Mouse (Mus musculus) megakaryocyte-erythroid progenitor cell, adult 5-6 weeks (primary cell): Measurements from ENCODE around the gene Abhd4. TPM values are rescaled to one million over a fixed set of nuclear protein-coding genes. Genes with fewer than 3 reads are reported as not detected.
A peak's percentile ranks its signal among the peaks of the same experiment; 100 is the strongest.
"Not testable (repeated sequence)": the region's sequence is repeated elsewhere in the genome, so short reads cannot be mapped to it uniquely, and the experiment has no call there.

Source experiments
- ATAC-seq: replicated peaks from 2 replicates; pipeline ENCODE4 v1.8.0; 2016; ENCODE audit warnings: mild to moderate bottlenecking, inconsistent platforms; ENCODE audit not compliant: severe bottlenecking, poor library complexity, low FRiP score, low TSS enrichment
- total RNA-seq, 2 experiments: library from RNA; stranded (forward) in 1 of 2; stranded (reverse) in 1 of 2; fragments of 200-1000, 215-1000 nt in 1 of 2; fragments of >200 nt in 1 of 2; fragmentation: Nextera tagmentation in 1 of 2; gene quantifications; 2 replicates each; pipeline ENCODE4 v1.2.3; 2014 to 2017

The Abhd4 gene
- total RNA-seq, 2 experiments from 2014 or later: 16.9 to 25.5 TPM

DNA sequence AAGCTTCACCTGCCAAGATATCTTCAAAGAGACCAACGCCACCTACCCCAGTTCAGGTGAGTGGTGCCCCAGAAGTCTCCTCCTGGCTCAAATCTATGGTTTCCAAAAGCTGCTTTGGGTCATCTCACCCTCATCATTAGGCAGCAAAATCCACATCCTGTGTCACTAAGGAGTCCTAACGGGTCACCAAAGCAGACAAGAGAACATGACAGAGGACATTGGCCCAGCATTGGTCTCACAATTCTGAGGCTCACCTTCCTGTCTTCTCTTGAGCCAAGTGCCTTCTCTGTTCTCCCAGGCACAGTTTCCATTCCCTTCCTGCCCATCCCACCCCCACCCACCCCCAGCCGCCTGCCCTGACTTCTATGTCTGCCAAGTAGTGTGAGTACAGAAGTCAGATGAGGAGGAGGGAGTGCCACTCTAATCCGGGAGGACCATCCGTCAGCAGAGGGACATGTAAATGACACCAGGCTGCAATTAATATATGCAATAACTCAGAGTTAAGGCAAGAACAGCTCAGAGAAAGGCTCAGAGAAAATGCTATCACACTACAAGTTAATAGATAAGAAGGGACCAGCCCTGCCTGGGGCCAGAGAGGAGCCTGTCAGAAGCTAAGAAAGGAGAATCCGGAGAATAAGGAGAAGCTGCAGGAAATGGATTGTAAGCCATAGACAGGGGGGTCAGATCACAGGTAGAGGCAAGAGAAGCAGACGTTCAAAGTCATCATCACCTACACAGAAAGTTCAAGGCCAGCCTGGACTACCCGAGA lies 33.1 kb upstream of the Abhd4 start:
- ATAC-seq: no peak

DNA sequence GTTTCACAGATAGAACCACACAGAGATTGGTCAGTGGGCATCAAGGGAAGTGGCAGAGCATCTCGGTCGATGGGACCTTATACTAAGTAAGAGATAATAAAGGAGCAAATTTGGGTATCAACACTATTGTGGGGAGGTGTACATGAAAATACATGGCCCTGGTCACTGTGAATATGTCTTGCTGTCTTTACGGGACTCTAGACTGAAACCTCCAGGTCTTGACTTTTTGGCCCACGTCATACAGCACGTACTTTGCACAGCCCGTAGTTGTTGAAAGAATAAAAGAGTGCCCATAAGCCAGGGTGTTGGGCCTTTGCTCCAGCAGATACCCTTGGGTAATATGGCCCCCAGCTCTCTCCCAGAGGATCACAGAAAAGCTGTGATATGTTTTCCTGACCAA lies 32.3 kb upstream of the Abhd4 start:
- no peak for ATAC-seq

DNA sequence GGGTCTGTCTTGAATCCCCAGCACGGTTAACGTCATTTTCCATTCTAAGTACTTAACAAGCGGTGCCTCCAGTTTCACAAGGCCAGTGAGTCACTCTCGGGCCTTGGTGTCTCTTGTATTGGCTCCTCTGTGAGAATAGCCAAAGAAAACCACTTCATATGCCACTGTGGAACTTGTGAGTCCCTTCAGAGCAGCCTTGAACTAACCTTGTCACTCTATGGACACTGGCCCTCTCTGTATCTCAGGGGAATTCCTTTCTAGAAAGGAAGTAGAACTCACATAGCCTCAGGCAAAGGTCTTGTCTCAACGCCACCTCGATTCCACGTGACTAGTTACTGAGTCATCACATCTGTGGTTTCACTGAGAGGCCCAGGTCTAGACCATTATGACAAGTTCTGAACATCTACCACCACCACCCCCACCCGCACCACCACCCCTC lies 31.7 kb upstream of the Abhd4 start:
- ATAC-seq: no peak

DNA sequence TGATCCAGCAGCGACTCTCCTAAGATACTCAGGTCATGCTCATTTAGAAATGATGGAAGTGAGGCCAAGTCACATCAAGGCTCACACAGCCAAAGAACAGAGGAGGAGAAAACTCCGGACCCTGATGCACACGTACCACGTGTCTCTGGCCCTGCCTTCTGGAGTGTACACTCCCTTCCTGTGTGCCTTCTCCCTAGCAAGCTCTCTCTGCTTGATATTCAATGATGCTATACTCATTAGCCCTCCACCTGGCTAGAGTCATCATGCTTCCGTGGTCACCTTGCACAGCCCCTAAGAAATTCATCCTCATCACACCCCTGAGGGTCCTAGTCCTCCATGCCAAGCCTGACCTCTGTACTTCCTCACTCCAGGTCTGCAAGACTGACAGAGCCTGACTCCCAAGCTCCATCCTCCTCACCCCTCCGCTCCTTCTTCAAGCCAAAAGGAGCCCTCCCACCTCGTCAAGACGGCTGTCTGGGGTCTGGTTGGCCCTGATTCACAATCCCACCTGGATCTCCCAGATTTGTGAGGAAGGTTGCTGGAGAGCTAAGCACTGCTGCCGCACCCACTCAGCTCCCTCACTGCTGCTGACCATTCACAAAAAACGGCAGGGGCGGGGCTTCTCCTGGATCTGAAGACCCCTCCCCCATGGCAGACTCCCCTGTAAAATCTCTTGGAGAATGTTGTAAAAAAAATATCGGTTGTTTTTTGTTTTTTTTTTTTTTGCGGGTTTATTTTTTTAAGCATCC lies 30.5 kb upstream of the Abhd4 start:
- no peak for ATAC-seq

DNA sequence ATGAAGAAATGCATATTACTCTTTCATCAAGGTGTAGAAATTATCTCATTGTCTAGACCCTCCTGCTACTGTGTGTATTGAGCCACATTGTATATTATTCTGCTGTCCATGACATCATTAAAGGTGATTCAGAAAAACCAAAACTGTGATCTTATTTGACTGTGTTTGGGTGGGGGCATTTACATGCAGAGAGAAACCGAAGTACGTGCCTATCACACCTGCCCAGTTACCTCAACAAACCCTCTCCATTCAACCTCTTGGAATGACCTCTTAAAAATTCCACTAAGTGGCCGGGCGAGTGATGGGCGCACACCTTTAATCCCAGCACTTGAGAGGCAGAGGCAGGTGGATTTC lies 29.9 kb upstream of the Abhd4 start:
- no peak for ATAC-seq

DNA sequence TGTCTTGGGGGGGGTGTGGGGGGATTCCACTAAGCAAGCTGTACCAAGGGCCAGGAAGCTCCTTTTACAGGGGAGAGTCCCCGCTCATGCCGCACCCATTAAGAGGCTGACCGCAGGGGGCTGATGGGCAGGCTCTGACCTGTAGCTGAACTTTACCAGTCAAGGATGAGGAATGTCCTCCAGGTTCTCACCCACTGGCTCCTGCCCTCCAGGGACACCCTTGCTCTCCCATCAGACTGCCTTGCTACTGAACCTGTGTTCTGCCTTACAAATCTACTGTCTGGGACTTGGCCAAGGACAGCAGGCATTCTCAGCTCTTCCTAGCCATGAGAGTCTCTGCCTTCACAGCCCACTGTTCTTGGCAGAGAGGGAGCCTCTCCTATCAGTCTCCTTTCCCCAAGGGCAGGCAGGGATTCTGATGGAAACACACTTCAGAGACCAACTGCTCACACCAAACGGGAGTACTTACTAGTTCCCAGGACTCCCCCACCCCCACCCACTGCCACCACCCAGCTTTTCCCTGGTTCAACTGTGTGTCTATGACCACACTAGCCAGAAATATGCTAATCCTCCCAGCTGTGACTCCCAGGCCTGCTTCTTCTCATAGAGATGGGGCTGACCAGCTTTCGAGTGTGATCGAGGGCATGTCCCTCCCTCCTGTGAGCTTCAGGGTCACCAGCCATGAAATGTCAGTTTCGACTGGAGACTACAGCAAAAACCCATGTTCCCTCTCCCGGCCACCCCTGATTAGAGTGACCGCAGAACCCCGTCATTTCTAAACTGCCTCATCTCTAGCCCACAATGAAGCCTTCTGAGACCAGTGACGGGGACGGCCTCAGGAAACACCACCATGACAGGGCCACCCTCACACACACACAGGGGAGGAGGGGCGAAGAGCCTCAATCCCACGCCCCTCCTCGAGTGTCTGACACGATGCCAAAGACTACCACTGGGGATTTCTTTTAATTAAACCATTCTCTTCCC lies 29.2 kb upstream of the Abhd4 start:
- no peak for ATAC-seq

DNA sequence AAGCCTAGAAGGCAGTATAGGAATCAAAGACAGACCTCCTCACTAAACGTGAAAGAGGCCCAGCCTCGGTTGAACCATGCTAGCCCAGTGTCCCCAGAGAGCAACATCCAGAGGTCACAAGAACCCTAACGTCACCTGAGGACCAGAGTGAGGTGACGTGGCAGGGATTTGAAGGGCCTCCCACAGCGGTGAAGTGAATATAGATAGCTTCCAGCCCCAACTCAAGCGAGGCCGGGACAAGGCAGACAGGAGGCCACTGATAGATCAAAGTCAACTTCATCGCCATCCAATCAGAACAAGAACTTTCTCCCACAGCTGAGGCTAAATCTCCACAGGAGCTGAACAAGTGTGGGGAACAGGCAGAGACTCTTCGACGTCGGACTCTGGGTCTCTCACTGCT lies 28.3 kb upstream of the Abhd4 start:
- ATAC-seq: no peak

DNA sequence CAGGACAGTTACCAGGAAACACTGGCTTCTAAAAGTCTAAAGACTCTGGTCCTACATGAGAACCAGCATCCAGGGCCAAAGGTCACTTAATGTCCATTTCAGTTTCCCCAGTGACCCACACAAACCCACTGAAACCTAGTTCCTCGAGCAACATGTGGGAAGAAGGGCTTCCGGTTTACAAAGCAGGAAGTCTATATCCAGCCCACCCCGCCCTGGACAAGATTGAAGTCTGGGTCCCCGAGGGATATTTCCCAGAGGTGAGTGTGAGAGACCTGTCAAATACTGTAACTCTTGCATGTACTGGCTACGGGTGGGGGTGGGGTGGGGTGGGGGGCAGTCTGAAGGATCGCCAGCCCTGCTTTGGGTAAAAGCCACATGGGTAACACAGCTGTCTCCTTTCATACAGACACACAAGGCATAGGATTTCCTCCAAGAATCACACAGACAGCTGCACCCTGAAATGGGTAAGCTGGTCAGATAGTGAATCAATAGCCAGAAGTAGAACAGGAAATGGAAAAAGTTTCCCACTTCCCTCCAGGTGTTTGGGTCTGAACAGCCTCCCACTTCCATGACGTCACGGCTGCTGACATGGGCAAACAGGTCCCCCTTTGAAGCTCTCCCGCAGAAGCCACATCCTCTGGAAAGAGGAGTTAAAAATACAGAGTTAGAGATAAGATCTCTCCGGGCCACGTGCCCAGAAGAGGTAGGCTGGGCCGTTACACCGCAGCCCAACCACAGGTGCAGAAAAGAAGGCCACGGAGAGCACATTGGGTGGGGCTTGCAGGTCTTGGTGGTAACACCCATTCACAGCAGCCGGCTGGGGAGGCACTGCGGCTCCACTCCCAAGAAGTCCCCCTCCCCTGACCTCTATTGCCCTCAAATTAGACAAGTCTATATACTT lies 26.8 kb upstream of the Abhd4 start:
- ATAC-seq: peak; percentile 85

DNA sequence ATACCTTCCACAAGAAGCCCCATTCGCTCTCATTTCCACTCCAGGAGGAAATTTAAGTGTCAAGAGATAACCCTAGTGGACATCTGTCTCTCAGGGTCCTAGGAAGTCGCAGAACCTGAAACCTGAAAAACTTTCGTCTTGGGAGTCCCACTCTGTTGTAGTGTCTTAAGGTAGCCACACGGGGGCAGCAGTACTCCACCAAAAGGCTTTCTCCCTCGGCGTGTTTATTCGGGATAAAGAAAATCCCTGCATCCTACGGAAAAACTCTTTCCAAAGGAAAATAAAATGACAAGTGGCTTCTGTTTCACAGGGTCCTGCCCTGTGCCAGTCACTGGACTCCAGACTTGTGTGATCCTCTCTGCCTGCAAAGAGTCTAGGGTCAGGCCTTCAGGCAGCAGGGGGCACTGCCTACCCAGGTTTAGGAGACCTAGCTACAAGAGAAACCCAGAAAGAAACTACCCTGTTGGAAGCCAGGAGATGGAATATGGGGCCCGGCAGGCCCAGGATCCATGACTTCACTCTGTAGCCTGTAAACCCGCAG lies 26.0 kb upstream of the Abhd4 start:
- peak; percentile 50 for ATAC-seq

DNA sequence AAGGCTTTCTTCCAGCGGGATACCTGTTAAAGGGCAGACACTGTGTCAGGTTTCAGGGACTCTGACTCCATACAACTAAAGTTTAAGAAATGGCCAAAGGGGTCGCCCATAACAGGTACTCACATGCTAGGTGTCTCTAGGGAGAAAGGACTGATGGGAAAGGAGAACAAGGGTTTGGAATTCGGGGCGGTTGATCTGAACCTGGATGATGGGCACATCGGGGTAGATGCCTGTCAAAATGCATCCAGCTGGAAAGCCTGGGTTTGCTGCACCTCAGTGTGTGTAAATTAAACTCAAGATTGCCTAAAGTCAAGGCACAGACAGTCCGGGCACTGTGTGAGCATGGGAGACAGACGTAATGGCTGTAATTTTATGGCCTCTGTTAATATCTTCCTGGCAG lies 25.5 kb upstream of the Abhd4 start:
- ATAC-seq: no peak

DNA sequence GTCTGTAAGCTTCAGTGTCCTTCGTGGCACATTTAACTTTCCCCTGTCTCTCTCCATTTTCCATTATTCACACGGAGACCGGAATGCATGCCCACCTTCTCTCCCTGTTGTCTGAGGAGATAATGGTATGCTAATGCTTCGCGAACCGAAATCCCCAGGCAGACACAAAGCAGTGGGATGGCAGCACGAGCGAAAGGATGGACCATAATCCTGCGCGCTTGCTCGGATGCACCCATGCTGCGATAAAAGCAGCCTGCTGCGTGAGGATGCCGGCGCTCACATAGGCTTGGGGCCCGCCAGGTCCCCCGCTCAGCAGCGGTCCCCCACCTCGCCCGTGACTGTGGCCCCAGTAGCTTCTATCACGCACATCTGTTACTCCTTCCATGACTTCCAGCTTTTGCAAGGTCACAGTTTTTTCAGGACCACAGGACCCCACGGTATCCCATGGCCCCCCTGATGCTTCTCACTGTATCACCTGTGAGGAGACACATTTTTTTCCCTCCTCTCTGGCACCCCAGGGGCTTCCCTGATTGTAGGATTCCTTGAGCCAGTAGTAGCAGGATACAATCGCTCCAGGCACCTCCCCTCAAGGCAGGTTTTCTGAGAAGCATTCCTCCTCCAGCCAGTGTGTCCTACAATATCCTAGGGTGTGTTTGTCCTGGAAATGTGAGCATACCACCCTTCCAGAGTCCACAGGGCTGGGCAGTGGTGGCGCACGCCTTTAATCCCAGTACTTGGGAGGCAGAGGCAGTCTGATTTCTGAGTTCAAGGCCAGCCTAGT lies 24.9 kb upstream of the Abhd4 start:
- ATAC-seq: no peak

DNA sequence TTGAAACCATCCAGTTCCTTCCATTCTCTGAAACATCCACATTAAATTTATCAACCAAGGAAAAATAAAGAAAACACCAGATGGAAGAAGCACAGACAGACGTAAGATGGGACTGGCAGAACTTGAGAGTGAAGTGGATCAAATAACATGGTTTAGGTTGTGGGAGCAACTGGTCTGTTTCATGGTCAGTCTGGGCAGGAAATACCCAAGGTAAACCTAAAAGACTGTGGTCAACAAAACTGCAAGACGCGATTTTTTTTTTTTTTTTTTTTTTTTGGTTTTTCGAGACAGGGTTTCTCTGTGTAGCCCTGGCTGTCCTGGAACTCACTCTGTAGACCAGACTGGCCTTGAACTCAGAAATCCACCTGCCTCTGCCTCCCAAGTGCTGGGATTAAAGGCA lies 24.1 kb upstream of the Abhd4 start:
- not testable (repeated sequence) for ATAC-seq

DNA sequence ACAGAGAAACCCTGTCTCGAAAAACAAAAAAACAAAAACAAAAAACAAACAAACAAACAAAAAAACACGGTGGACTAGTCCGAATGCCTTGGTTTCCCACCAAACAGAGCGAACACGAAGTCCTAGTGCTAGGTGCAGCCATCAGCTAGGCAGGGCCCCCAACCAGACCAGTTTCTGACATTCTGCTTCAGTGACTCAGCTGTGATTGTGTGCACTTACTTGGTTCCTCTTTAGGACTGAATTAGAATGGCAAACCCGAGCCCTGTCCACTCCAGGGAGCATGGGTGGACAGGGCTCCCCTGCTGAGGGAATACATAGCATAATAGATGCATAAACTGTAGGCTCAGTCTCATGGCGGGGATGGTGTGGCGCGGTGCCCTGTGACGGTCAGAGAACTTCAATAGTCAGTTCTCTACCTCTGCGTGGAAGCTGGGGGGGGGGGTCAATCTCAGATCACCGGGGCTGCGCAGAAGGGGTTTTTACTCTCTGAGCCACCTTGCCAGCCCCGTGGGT lies 23.3 kb upstream of the Abhd4 start:
- no peak for ATAC-seq

DNA sequence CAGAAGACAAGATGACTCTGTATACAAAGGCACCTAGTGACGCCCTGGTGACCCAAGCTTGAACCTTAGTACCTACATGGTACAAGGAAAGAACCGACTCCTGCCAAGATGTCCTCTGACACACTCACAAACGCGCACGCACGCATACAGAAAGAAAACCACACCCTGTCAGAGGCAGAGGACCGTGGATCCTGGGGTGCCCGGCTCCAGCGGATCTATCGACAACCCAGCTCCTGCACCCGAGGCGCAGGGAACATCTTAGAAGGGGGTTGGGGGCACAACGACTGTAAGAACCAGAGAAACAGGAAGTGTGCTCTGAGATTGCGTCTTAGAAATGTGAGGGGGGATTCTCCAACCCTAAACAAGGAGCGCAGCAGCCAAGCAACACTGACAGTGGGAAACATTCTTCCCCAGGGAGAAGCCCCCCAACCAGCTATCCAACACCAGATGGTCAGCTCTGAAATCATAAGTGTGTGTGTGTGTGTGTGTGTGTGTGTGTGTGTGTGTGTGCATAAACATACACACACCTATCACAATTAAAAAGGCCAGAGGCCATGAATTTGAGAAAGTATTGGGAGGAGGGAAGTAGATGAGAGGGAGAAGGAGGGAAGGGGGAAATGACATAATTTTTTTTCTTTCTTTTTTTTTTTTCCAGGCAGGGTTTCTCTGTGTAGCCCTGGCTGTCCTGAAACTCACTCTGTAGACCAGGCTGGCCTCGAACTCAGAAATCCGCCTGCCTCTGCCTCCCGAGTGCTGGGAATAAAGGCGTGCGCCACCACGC lies 22.6 kb upstream of the Abhd4 start:
- no peak for ATAC-seq

DNA sequence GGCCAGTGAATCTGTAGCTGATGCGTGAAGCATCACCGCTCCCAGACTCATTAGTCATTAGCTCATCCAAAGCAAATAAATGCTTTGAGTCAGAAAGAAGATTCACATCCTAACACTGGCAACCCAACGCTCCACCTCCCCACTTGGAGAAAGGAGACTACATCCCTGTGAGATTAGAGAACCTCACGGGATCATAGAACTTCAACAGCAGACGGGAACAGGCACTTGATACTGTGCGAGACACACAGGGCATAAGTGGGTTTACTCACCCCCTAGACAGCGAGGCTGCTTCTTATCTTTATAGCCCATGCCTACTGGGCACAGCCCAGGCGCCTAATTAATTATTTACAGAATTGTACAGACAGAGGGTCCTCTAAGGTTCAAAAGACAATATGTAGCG lies 21.8 kb upstream of the Abhd4 start:
- ATAC-seq: peak; percentile 51

DNA sequence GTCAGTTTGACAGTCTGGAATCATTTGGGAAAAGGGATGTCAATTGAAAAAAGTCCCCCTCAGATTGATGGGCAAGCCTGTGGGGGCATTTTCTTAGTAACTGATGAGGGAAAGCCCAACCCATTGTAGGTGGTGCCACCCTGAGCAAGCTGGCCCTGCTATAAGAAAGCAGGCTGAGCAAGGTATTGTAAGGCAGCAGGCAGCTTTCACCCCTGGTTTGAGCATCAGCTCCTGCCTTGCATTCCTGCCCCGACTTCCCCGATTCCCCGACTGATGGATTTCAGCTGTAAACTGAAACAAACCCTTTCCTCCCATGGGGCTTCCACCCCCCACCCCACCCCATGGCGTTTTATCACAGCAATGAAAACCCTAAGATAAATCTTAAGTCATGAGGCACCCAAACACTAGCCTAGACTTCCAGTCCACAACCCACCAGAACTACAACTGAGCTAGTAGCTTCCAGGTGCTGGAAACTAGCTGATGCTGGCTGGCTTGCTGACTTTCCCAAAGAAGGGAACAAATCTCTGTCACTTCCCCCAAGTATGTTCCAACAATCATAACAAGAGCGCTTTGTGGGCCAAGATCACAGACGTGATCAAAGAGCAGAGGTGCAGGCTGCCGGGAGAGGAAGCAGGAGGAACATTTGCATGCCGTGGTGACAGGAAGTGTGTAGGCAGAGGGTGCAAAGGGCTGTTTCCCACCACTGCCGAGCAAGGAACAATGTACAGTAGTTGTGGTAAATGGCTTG lies 21.0 kb upstream of the Abhd4 start:
- ATAC-seq: 0 out of 2 replicates have a peak, but pooled peaks have one; percentile 24
